ENCODE assay signal across 9 mouse cellular contexts in genomic region chr6:51611621-51612020, GRCm38 (mm10).
DNase-seq lines count a peak whose midpoint lies in the region; ATAC-seq lines count a peak whose summit lies in the region.
"Had no signal": no experiment of that assay in that cellular context is flagged by ENCODE, and none has a peak within 500 bp of the region (broad histone marks: within the 10 kb centered on the region; RNA-seq: fewer than 3 reads in every experiment).

No protein-coding gene starts in this region.

- peaks cover 27% of the 10 kb centered on the region for H3K4me1 ChIP-seq in hindbrain, embryonic 10.5 days (replicated peaks)
- H3K4me1 ChIP-seq in hindbrain, embryonic 16.5 days (ENCODE audit: control insufficient read depth, insufficient read depth, low read depth, low read length), result peaks cover 8% of the 10 kb centered on the region
- peaks cover 30% of the 10 kb centered on the region for H3K4me1 ChIP-seq in hindbrain, embryonic 13.5 days (replicated peaks)
- H3K4me1 ChIP-seq in midbrain, embryonic 15.5 days, result peaks cover 25% of the 10 kb centered on the region
- peaks cover 14% of the 10 kb centered on the region for H3K4me1 ChIP-seq in limb, embryonic 10.5 days

- ATAC-seq in hindbrain, embryonic 16.5 days, result no peak
- peak; percentile 51; the same call in 1 of the 2 replicates for ATAC-seq in common myeloid progenitor, adult 5-6 weeks (replicated peaks; ENCODE audit: low read depth, poor library complexity, severe bottlenecking)
- ATAC-seq in hindbrain, embryonic 13.5 days (ENCODE audit: low FRiP score), result no peak
- no peak for ATAC-seq in midbrain, embryonic 15.5 days (replicated peaks)

- H3K36me3 ChIP-seq in hindbrain, embryonic 10.5 days, result no peaks in the 10 kb centered on the region
- H3K36me3 ChIP-seq in hindbrain, embryonic 16.5 days (ENCODE audit: control insufficient read depth, insufficient read depth, low read length), result no peaks in the 10 kb centered on the region
- H3K36me3 ChIP-seq in hindbrain, embryonic 13.5 days, result no peaks in the 10 kb centered on the region
- H3K36me3 ChIP-seq in midbrain, embryonic 15.5 days (replicated peaks), result no peaks in the 10 kb centered on the region
- H3K36me3 ChIP-seq in limb, embryonic 10.5 days, result no peaks in the 10 kb centered on the region
- H3K36me3 ChIP-seq: heart, embryonic 10.5 days had no signal

- no peak for DNase-seq in hindbrain, embryonic 10.5 days (ENCODE audit: low spot score)
- no peak for DNase-seq in limb, embryonic 10.5 days (ENCODE audit: low spot score)
- DNase-seq in heart, postnatal 4 days, result no peak
- no peak for DNase-seq in frontal cortex, postnatal 10 days (ENCODE audit: low spot score in 2 of 2)

- H3K4me2 ChIP-seq in hindbrain, embryonic 16.5 days (ENCODE audit: low read length), result no peak overlapping the region
- H3K4me2 ChIP-seq in hindbrain, embryonic 13.5 days, result no peak overlapping the region; the same call in 1 of the 2 replicates
- H3K4me2 ChIP-seq in midbrain, embryonic 15.5 days, result no peak overlapping the region

- H3K9ac ChIP-seq in hindbrain, embryonic 16.5 days (ENCODE audit: low read depth, low read length), result no peak overlapping the region
- no peak overlapping the region for H3K9ac ChIP-seq in hindbrain, embryonic 13.5 days
- H3K9ac ChIP-seq in midbrain, embryonic 15.5 days, result no peak overlapping the region

- H3K4me3 ChIP-seq in hindbrain, embryonic 10.5 days, result 0 out of 2 replicates have a peak overlapping the region, but pooled peaks have one; percentile 64
- no peak overlapping the region for H3K4me3 ChIP-seq in hindbrain, embryonic 16.5 days (ENCODE audit: low read length)
- H3K4me3 ChIP-seq in hindbrain, embryonic 13.5 days, result no peak overlapping the region
- no peak overlapping the region for H3K4me3 ChIP-seq in midbrain, embryonic 15.5 days
- no peak overlapping the region for H3K4me3 ChIP-seq in limb, embryonic 10.5 days

- H3K27ac ChIP-seq in hindbrain, embryonic 10.5 days, result peak overlapping the region; percentile 92
- no peak overlapping the region for H3K27ac ChIP-seq in hindbrain, embryonic 16.5 days (ENCODE audit: low read depth, low read length)
- peak overlapping the region; percentile 97 for H3K27ac ChIP-seq in hindbrain, embryonic 13.5 days
- H3K27ac ChIP-seq in midbrain, embryonic 15.5 days, result peak overlapping the region; percentile 93
- H3K27ac ChIP-seq in limb, embryonic 10.5 days, result no peak overlapping the region

- WGBS in hindbrain, embryonic 10.5 days, result 88% methylated on average over 4 of the region's 4 CpGs
- WGBS in hindbrain, embryonic 16.5 days, result 81% methylated on average over 4 of the region's 4 CpGs
- 78% methylated on average over 4 of the region's 4 CpGs for WGBS in hindbrain, embryonic 13.5 days
- WGBS in midbrain, embryonic 15.5 days, result 76% methylated on average over 4 of the region's 4 CpGs
- WGBS in limb, embryonic 10.5 days, result 89% methylated on average over 4 of the region's 4 CpGs

- no peaks in the 10 kb centered on the region for H3K9me3 ChIP-seq in hindbrain, embryonic 10.5 days
- H3K9me3 ChIP-seq in hindbrain, embryonic 16.5 days (ENCODE audit: control insufficient read depth, low read length), result no peaks in the 10 kb centered on the region
- H3K9me3 ChIP-seq in hindbrain, embryonic 13.5 days, result no peaks in the 10 kb centered on the region
- no peaks in the 10 kb centered on the region for H3K9me3 ChIP-seq in midbrain, embryonic 15.5 days
- no peaks in the 10 kb centered on the region for H3K9me3 ChIP-seq in limb, embryonic 10.5 days (replicated peaks)
- H3K9me3 ChIP-seq: heart, embryonic 10.5 days had no signal

- H3K27me3 ChIP-seq in hindbrain, embryonic 10.5 days (ENCODE audit: insufficient read depth, poor library complexity, severe bottlenecking), result peaks cover 47% of the 10 kb centered on the region
- no peaks in the 10 kb centered on the region for H3K27me3 ChIP-seq in hindbrain, embryonic 16.5 days (replicated peaks; ENCODE audit: control insufficient read depth, insufficient read depth, low read length)
- H3K27me3 ChIP-seq in hindbrain, embryonic 13.5 days, result no peaks in the 10 kb centered on the region
- H3K27me3 ChIP-seq in midbrain, embryonic 15.5 days (replicated peaks), result no peaks in the 10 kb centered on the region
- peaks cover 43% of the 10 kb centered on the region for H3K27me3 ChIP-seq in limb, embryonic 10.5 days (ENCODE audit: low read depth, poor library complexity, severe bottlenecking)

Comparison
In these comparisons a context has a peak if more than half of its experiments do, and no peak if none do; other contexts are left out.
1. H3K27ac ChIP-seq: peak in hindbrain, embryonic 10.5 days (single experiment), hindbrain, embryonic 13.5 days (single experiment) and midbrain, embryonic 15.5 days (single experiment); none in hindbrain, embryonic 16.5 days (single experiment) and limb, embryonic 10.5 days (single experiment).